Mouse (Mus musculus) heart, embryonic 16.5 days (tissue): ENCODE measurements at regions not wholly inside any gene's neighbourhood (a gene's known extent, or its start where the extent isn't known, plus 50 kb on each side); places are given as distances from the start of the nearest gene placed in this dataset.
A peak's percentile ranks its signal among the peaks of the same experiment; 100 is the strongest.

Source experiments
- ATAC-seq: fragments of 200-750 bp; cut with Nextera tagmentation; replicated peaks from 2 replicates; pipeline ENCODE4 v1.8.0; 2017; ENCODE audit warnings: moderate number of reproducible peaks; ENCODE audit not compliant: insufficient read depth, low FRiP score; ENCODE audit errors: extremely low read depth
- H3K27ac ChIP-seq: fragments of 300-500 bp; sonication (generic); 2 replicates; pipeline ENCODE4 v1.5.1; 2014; ENCODE audit warnings: mild to moderate bottlenecking, low read length, control low read depth, moderate library complexity
- H3K27me3 ChIP-seq: fragments of 300-500 bp; sonication (generic); 2 replicates; pipeline ENCODE4 v1.6.1; 2014; ENCODE audit warnings: low read length, mixed read lengths; ENCODE audit not compliant: control insufficient read depth, insufficient read depth
- H3K36me3 ChIP-seq: fragments of 300-500 bp; sonication (generic); 2 replicates; pipeline ENCODE4 v1.6.1; 2014; ENCODE audit not compliant: control insufficient read depth, insufficient read depth
- H3K4me1 ChIP-seq: fragments of 300-500 bp; sonication (generic); 2 replicates; pipeline ENCODE4 v1.6.1; 2014; ENCODE audit warnings: low read length, mixed read lengths; ENCODE audit not compliant: control insufficient read depth, insufficient read depth
- H3K4me2 ChIP-seq: fragments of 300-500 bp; sonication (generic); 2 replicates; pipeline ENCODE4 v1.6.1; 2014; ENCODE audit warnings: low read depth, mild to moderate bottlenecking, control low read depth, low read length
- H3K4me3 ChIP-seq: fragments of 300-500 bp; sonication (generic); 2 replicates; pipeline ENCODE4 v1.5.1; 2014; ENCODE audit warnings: mild to moderate bottlenecking, control low read depth, low read length
- H3K9ac ChIP-seq: fragments of 300-500 bp; sonication (generic); 2 replicates; pipeline ENCODE4 v1.6.1; 2014; ENCODE audit warnings: low read length, control low read depth
- H3K9me3 ChIP-seq: fragments of 300-500 bp; sonication (generic); replicated peaks from 2 replicates; pipeline ENCODE4 v1.6.1; 2016; ENCODE audit warnings: low read length; ENCODE audit not compliant: control insufficient read depth
- WGBS: fragments of 180-500 bp; shearing (Covaris S2); extraction: QIAGEN DNeasy Blood & Tissue Kit; methylation state at CpG from one replicate; pipeline ENCODE4 v1.1.7; 2014; 5-methylcytosine and 5-hydroxymethylcytosine counted together

GRCm38 (mm10) chr17:80824261-80824660, 96.0 kb upstream of the Map4k3 start:
- 85% methylated on average over 2 of the region's 2 CpGs for WGBS
- Histone ChIP-seq H3K4me2 (no peak overlapping the region), H3K9ac (no peak overlapping the region), H3K4me1 (peaks cover 20% of the 10 kb centered on the region), H3K4me3 (no peak overlapping the region), H3K27me3 (no peaks in the 10 kb centered on the region), H3K27ac (no peak overlapping the region), H3K9me3 (no peaks in the 10 kb centered on the region), H3K36me3 (no peaks in the 10 kb centered on the region)
- ATAC-seq, result no peak

- H3K9ac ChIP-seq, result no peak overlapping the region
- no peaks in the 10 kb centered on the region for H3K9me3 ChIP-seq
- no peak overlapping the region for H3K4me3 ChIP-seq
- no peak overlapping the region for H3K27ac ChIP-seq
- peaks cover 14% of the 10 kb centered on the region for H3K4me1 ChIP-seq
- no peak for ATAC-seq
- no peaks in the 10 kb centered on the region for H3K27me3 ChIP-seq
- WGBS, result 59% methylated on average over 8 of the region's 8 CpGs
- no peak overlapping the region for H3K4me2 ChIP-seq
- no peaks in the 10 kb centered on the region for H3K36me3 ChIP-seq
Measured at GRCm38 (mm10) chr17:80820888-80821287, 92.6 kb upstream of the Map4k3 start.

GRCm38 (mm10) chr17:80818477-80819028, 90.3 kb upstream of the Map4k3 start:
- no peaks in the 10 kb centered on the region for H3K36me3 ChIP-seq
- H3K9me3 ChIP-seq, result 0 out of 2 replicates have a peak, but pooled peaks cover 3% of the 10 kb centered on the region
- no peak overlapping the region for H3K4me3 ChIP-seq
- WGBS, result 62% methylated on average over 9 of the region's 9 CpGs
- no peaks in the 10 kb centered on the region for H3K27me3 ChIP-seq
- ATAC-seq, result no peak
- H3K27ac ChIP-seq, result no peak overlapping the region; the same call in 1 of the 2 replicates
- H3K9ac ChIP-seq, result no peak overlapping the region
- no peak overlapping the region for H3K4me2 ChIP-seq
- H3K4me1 ChIP-seq, result 0 out of 2 replicates have a peak, but pooled peaks cover 3% of the 10 kb centered on the region

GRCm38 (mm10) chr17:80815747-80816146, 87.5 kb upstream of the Map4k3 start:
- H3K4me3 ChIP-seq, result no peak overlapping the region
- 0 out of 2 replicates have a peak, but pooled peaks cover 3% of the 10 kb centered on the region for H3K9me3 ChIP-seq
- no peak overlapping the region for H3K9ac ChIP-seq
- no peaks in the 10 kb centered on the region for H3K36me3 ChIP-seq
- 0 out of 2 replicates have a peak, but pooled peaks cover 3% of the 10 kb centered on the region for H3K4me1 ChIP-seq
- no peak overlapping the region for H3K4me2 ChIP-seq
- no peaks in the 10 kb centered on the region for H3K27me3 ChIP-seq
- ATAC-seq, result no peak
- no peak overlapping the region for H3K27ac ChIP-seq
- WGBS, result 75% methylated on average over 4 of the region's 4 CpGs

GRCm38 (mm10) chr17:80813194-80813593, 84.9 kb upstream of the Map4k3 start:
- ATAC-seq, result no peak
- Histone ChIP-seq H3K27ac (no peak overlapping the region), H3K9me3 (0 out of 2 replicates have a peak, but pooled peaks cover 3% of the 10 kb centered on the region), H3K27me3 (no peaks in the 10 kb centered on the region), H3K36me3 (no peaks in the 10 kb centered on the region), H3K9ac (no peak overlapping the region), H3K4me1 (peaks cover 3% of the 10 kb centered on the region), H3K4me3 (no peak overlapping the region), H3K4me2 (no peak overlapping the region)
- 84% methylated on average over 10 of the region's 10 CpGs for WGBS

- H3K9ac ChIP-seq, result no peak overlapping the region
- no peak overlapping the region for H3K4me2 ChIP-seq
- H3K27me3 ChIP-seq, result no peaks in the 10 kb centered on the region
- H3K4me1 ChIP-seq, result peaks cover 8% of the 10 kb centered on the region
- no peak overlapping the region for H3K4me3 ChIP-seq
- H3K36me3 ChIP-seq, result no peaks in the 10 kb centered on the region
- 73% methylated on average over 5 of the region's 5 CpGs for WGBS
- no peaks in the 10 kb centered on the region for H3K9me3 ChIP-seq
- H3K27ac ChIP-seq, result no peak overlapping the region
- no peak for ATAC-seq
Measured at GRCm38 (mm10) chr17:80809275-80809674, 81.0 kb upstream of the Map4k3 start.

- no peak overlapping the region for H3K4me3 ChIP-seq
- peaks cover 8% of the 10 kb centered on the region for H3K4me1 ChIP-seq
- no peaks in the 10 kb centered on the region for H3K9me3 ChIP-seq
- 12% methylated on average over 10 of the region's 10 CpGs for WGBS
- no peaks in the 10 kb centered on the region for H3K27me3 ChIP-seq
- H3K9ac ChIP-seq, result no peak overlapping the region
- H3K27ac ChIP-seq, result 0 out of 2 replicates have a peak overlapping the region, but pooled peaks have one; percentile 37
- peak; percentile 58 for ATAC-seq
- peak overlapping the region; percentile 7; the same call in 1 of the 2 replicates for H3K4me2 ChIP-seq
- no peaks in the 10 kb centered on the region for H3K36me3 ChIP-seq
Measured at GRCm38 (mm10) chr17:80808069-80808468, 79.8 kb upstream of the Map4k3 start.

GRCm38 (mm10) chr17:80803361-80803915, 75.2 kb upstream of the Map4k3 start:
- Histone ChIP-seq H3K36me3 (no peaks in the 10 kb centered on the region), H3K9me3 (0 out of 2 replicates have a peak, but pooled peaks cover 3% of the 10 kb centered on the region), H3K9ac (no peak overlapping the region), H3K4me1 (peaks cover 25% of the 10 kb centered on the region), H3K27me3 (no peaks in the 10 kb centered on the region), H3K4me3 (no peak overlapping the region), H3K27ac (0 out of 2 replicates have a peak overlapping the region, but pooled peaks have one; percentile 13), H3K4me2 (no peak overlapping the region)
- 82% methylated on average over 8 of the region's 8 CpGs for WGBS
- ATAC-seq, result no peak

GRCm38 (mm10) chr17:80802622-80803021, 74.3 kb upstream of the Map4k3 start:
- ATAC-seq, result peak; percentile 56

More at GRCm38 (mm10) chr17:80802622-80803021, 74.3 kb upstream of the Map4k3 start:
- Histone ChIP-seq H3K36me3 (no peaks in the 10 kb centered on the region), H3K4me1 (peaks cover 20% of the 10 kb centered on the region), H3K27ac (peak overlapping the region; percentile 60), H3K27me3 (no peaks in the 10 kb centered on the region), H3K4me2 (peak overlapping the region; percentile 54), H3K9me3 (0 out of 2 replicates have a peak, but pooled peaks cover 3% of the 10 kb centered on the region), H3K4me3 (peak overlapping the region; percentile 13; the same call in 1 of the 2 replicates), H3K9ac (peak overlapping the region; percentile 18; the same call in 1 of the 2 replicates)
- WGBS, result 21% methylated on average over 10 of the region's 10 CpGs
